Mouse (Mus musculus): Measurements from ENCODE around the gene Slc4a5. TPM values are rescaled to one million over a fixed set of nuclear protein-coding genes. Genes with fewer than 3 reads are reported as not detected.

Gene Slc4a5
- polyA plus RNA-seq, 1 experiment, result 0.02 TPM

GRCm38 (mm10) chr6:83179390-83180117 lies 40.1 kb upstream of the Slc4a5 start:
- no peak for TF ChIP-seq TCF12 (IDR thresholded peaks at IDR 0.05; ENCODE audit: insufficient read depth, poor library complexity, severe bottlenecking)
- TF ChIP-seq TCF3 (IDR thresholded peaks at IDR 0.05; ENCODE audit: insufficient read length, low read depth), result no peak
- no peak for TF ChIP-seq CEBPB (IDR thresholded peaks at IDR 0.05; ENCODE audit: insufficient read depth, poor library complexity, severe bottlenecking)
- TF ChIP-seq POLR2A (IDR thresholded peaks at IDR 0.05; ENCODE audit: insufficient read length, low read depth), result no peak
- no peak for TF ChIP-seq MYOG (IDR thresholded peaks at IDR 0.05; ENCODE audit: control insufficient read depth in 1 of 3, insufficient read depth in 1 of 3, insufficient read length in 2 of 3, low read depth in 2 of 3)
- no peak for TF ChIP-seq USF1 (IDR thresholded peaks at IDR 0.05; ENCODE audit: low read depth)
- no peak for TF ChIP-seq MYOD1 (IDR thresholded peaks at IDR 0.05; ENCODE audit: control insufficient read depth in 1 of 3, insufficient read length in 2 of 3, low read depth in 2 of 3)
- no peak for TF ChIP-seq POLR2AphosphoS2 (IDR thresholded peaks at IDR 0.05; ENCODE audit: insufficient read length, low read depth)
- Histone ChIP-seq H3K36me3 (ENCODE audit: control insufficient read depth, insufficient read depth) (peaks cover 13% of the 10 kb centered on the region), H3ac (ENCODE audit: control insufficient read depth, insufficient read length) (no peak overlapping the region), H3K79me2 (ENCODE audit: control insufficient read depth, insufficient read depth) (peaks cover 18% of the 10 kb centered on the region), H3K4me2 (ENCODE audit: low read depth) (no peak overlapping the region), H3K4me3 (no peak overlapping the region), H3K27me3 (ENCODE audit: control insufficient read depth, insufficient read depth, insufficient read length) (no peaks in the 10 kb centered on the region)

- no peak overlapping the region for H3ac ChIP-seq (ENCODE audit: control insufficient read depth, insufficient read length)
- H3K27me3 ChIP-seq (ENCODE audit: control insufficient read depth, insufficient read depth, insufficient read length), result no peaks in the 10 kb centered on the region
- no peak overlapping the region for H3K4me3 ChIP-seq
- TF ChIP-seq CEBPB (IDR thresholded peaks at IDR 0.05; ENCODE audit: insufficient read depth, poor library complexity, severe bottlenecking), result no peak
- TF ChIP-seq SRF (IDR thresholded peaks at IDR 0.05; ENCODE audit: control insufficient read depth, insufficient read length, low read depth), result no peak
- TF ChIP-seq MAX (IDR thresholded peaks at IDR 0.05; ENCODE audit: low read depth), result no peak
- TF ChIP-seq TCF3 (IDR thresholded peaks at IDR 0.05; ENCODE audit: insufficient read length, low read depth), result no peak
- TF ChIP-seq TCF12 (IDR thresholded peaks at IDR 0.05; ENCODE audit: insufficient read depth, poor library complexity, severe bottlenecking), result no peak
- no peak for TF ChIP-seq USF1 (IDR thresholded peaks at IDR 0.05; ENCODE audit: low read depth)
- TF ChIP-seq REST (IDR thresholded peaks at IDR 0.05; ENCODE audit: insufficient read depth, insufficient read length), result no peak
- TF ChIP-seq POLR2AphosphoS2 (IDR thresholded peaks at IDR 0.05; ENCODE audit: insufficient read length, low read depth), result no peak
- no peak for TF ChIP-seq E2F4 (IDR thresholded peaks at IDR 0.05; ENCODE audit: insufficient read depth)
- TF ChIP-seq POLR2A (IDR thresholded peaks at IDR 0.05; ENCODE audit: insufficient read length, low read depth), result no peak
- no peak for TF ChIP-seq MYOG (IDR thresholded peaks at IDR 0.05; ENCODE audit: control insufficient read depth in 1 of 3, insufficient read depth in 1 of 3, insufficient read length in 2 of 3, low read depth in 2 of 3)
- peaks cover 13% of the 10 kb centered on the region for H3K36me3 ChIP-seq (ENCODE audit: control insufficient read depth, insufficient read depth)
- H3K79me2 ChIP-seq (ENCODE audit: control insufficient read depth, insufficient read depth), result peaks cover 18% of the 10 kb centered on the region
- no peak overlapping the region for H3K4me2 ChIP-seq (ENCODE audit: low read depth)
These were observed 39.0 kb upstream of the Slc4a5 start for GRCm38 (mm10) chr6:83180605-83181004.

- TF ChIP-seq USF1 (IDR thresholded peaks at IDR 0.05; ENCODE audit: low read depth) (no peak), REST (IDR thresholded peaks at IDR 0.05; ENCODE audit: insufficient read depth, insufficient read length) (no peak), E2F4 (IDR thresholded peaks at IDR 0.05; ENCODE audit: insufficient read depth) (no peak), MYOG (IDR thresholded peaks at IDR 0.05; ENCODE audit: control insufficient read depth in 1 of 3, insufficient read depth in 1 of 3, insufficient read length in 2 of 3, low read depth in 2 of 3) (no peak), SRF (IDR thresholded peaks at IDR 0.05; ENCODE audit: control insufficient read depth, insufficient read length, low read depth) (no peak)
- Histone ChIP-seq H3K27me3 (ENCODE audit: control insufficient read depth, insufficient read depth, insufficient read length) (no peaks in the 10 kb centered on the region), H3ac (ENCODE audit: control insufficient read depth, insufficient read length) (no peak overlapping the region), H3K4me2 (ENCODE audit: low read depth) (no peak overlapping the region), H3K36me3 (ENCODE audit: control insufficient read depth, insufficient read depth) (peaks cover 9% of the 10 kb centered on the region), H3K79me2 (ENCODE audit: control insufficient read depth, insufficient read depth) (peaks cover 3% of the 10 kb centered on the region), H3K4me3 (no peak overlapping the region)
These were observed 34.7 kb upstream of the Slc4a5 start for GRCm38 (mm10) chr6:83184858-83185435.

GRCm38 (mm10) chr6:83185895-83186861 lies 33.5 kb upstream of the Slc4a5 start:
- TF ChIP-seq MYOD1 (IDR thresholded peaks at IDR 0.05; ENCODE audit: control insufficient read depth in 1 of 3, insufficient read length in 2 of 3, low read depth in 2 of 3) (no peak), SRF (IDR thresholded peaks at IDR 0.05; ENCODE audit: control insufficient read depth, insufficient read length, low read depth) (no peak), POLR2A (IDR thresholded peaks at IDR 0.05; ENCODE audit: insufficient read length, low read depth) (no peak), USF1 (IDR thresholded peaks at IDR 0.05; ENCODE audit: low read depth) (no peak), E2F4 (IDR thresholded peaks at IDR 0.05; ENCODE audit: insufficient read depth) (no peak), MAX (IDR thresholded peaks at IDR 0.05; ENCODE audit: low read depth) (no peak), REST (IDR thresholded peaks at IDR 0.05; ENCODE audit: insufficient read depth, insufficient read length) (no peak), POLR2AphosphoS2 (IDR thresholded peaks at IDR 0.05; ENCODE audit: insufficient read length, low read depth) (no peak), CEBPB (IDR thresholded peaks at IDR 0.05; ENCODE audit: insufficient read depth, poor library complexity, severe bottlenecking) (no peak)
- Histone ChIP-seq H3K4me2 (ENCODE audit: low read depth) (no peak overlapping the region), H3K79me2 (ENCODE audit: control insufficient read depth, insufficient read depth) (no peaks in the 10 kb centered on the region), H3K27me3 (ENCODE audit: control insufficient read depth, insufficient read depth, insufficient read length) (no peaks in the 10 kb centered on the region), H3K4me3 (no peak overlapping the region), H3K36me3 (ENCODE audit: control insufficient read depth, insufficient read depth) (peaks cover 9% of the 10 kb centered on the region), H3ac (ENCODE audit: control insufficient read depth, insufficient read length) (no peak overlapping the region)
